Mouse (Mus musculus) retina, embryonic 14.5 days (tissue): Measurements from ENCODE around the gene Suclg1.

Experiments used
- DNase-seq: peaks from one replicate; pipeline ENCODE4 v3.0.0-alpha.2; 2015; ENCODE audit warnings: low spot score

The Suclg1 gene

GRCm38 (mm10) chr6:73248237-73249048 lies at the start of gene Suclg1:
Gene Suclg1, plus strand, starts transcription at chr6:73248382.
- DNase-seq = peak; percentile 95

GRCm38 (mm10) chr6:73203724-73204123 lies 44.5 kb upstream of the Suclg1 start:
- no peak for DNase-seq

- DNase-seq = no peak
Measured at GRCm38 (mm10) chr6:73204937-73205336, 43.2 kb upstream of the Suclg1 start.

- DNase-seq = no peak
Measured at GRCm38 (mm10) chr6:73209598-73209997, 38.6 kb upstream of the Suclg1 start.

GRCm38 (mm10) chr6:73210445-73210972 lies 37.7 kb upstream of the Suclg1 start:
- no peak for DNase-seq

GRCm38 (mm10) chr6:73211036-73211435 lies 37.1 kb upstream of the Suclg1 start:
- DNase-seq = no peak

GRCm38 (mm10) chr6:73211602-73212001 lies 36.6 kb upstream of the Suclg1 start:
- no peak for DNase-seq

GRCm38 (mm10) chr6:73221189-73221957 lies 26.8 kb upstream of the Suclg1 start, which contains the start of gene Dnah6:
Gene Dnah6, minus strand, starts transcription at chr6:73221651.
- peak; percentile 94 for DNase-seq

- no peak for DNase-seq
Measured at GRCm38 (mm10) chr6:73221958-73222735, 26.0 kb upstream of the Suclg1 start.

GRCm38 (mm10) chr6:73222841-73223526 lies 25.2 kb upstream of the Suclg1 start:
- DNase-seq = peak; percentile 49

- peak; percentile 82 for DNase-seq
Measured at GRCm38 (mm10) chr6:73227376-73228158, 20.6 kb upstream of the Suclg1 start.

GRCm38 (mm10) chr6:73228408-73228807 lies 19.8 kb upstream of the Suclg1 start:
- DNase-seq = no peak

- no peak for DNase-seq
Measured at GRCm38 (mm10) chr6:73228881-73229280, 19.3 kb upstream of the Suclg1 start.

- DNase-seq = no peak
Measured at GRCm38 (mm10) chr6:73232152-73232584, 16.0 kb upstream of the Suclg1 start.

- peak; percentile 55 for DNase-seq
Measured at GRCm38 (mm10) chr6:73233202-73233726, 14.9 kb upstream of the Suclg1 start.

GRCm38 (mm10) chr6:73234302-73234900 lies 13.8 kb upstream of the Suclg1 start:
- DNase-seq = no peak

GRCm38 (mm10) chr6:73235650-73236049 lies 12.5 kb upstream of the Suclg1 start:
- no peak for DNase-seq

GRCm38 (mm10) chr6:73246821-73247220 lies 1.4 kb upstream of the Suclg1 start:
- DNase-seq = no peak

GRCm38 (mm10) chr6:73247452-73247851 lies 730 bp upstream of the Suclg1 start:
- DNase-seq = peak; percentile 60

GRCm38 (mm10) chr6:73249049-73249422 lies 854 bp downstream of the Suclg1 start:
- no peak for DNase-seq
